Mouse (Mus musculus) midbrain, postnatal 0 days (tissue): ENCODE results near the gene Ltb. TPM values are rescaled to one million over a fixed set of nuclear protein-coding genes. Genes with fewer than 3 reads are reported as not detected.

Experiments
- ATAC-seq: fragments of 200-750 bp; cut with Nextera tagmentation; 2 replicates; pipeline ENCODE4 v1.8.0; 2017; ENCODE audit warnings: moderate number of reproducible peaks, mild to moderate bottlenecking, moderate TSS enrichment, moderate library complexity; ENCODE audit not compliant: low FRiP score
- DNase-seq: peaks from one replicate; pipeline ENCODE4 v3.0.0-alpha.2; 2015; ENCODE audit warnings: low spot score
- H3K27ac ChIP-seq: fragments of 300-500 bp; sonication (generic); 2 replicates; pipeline ENCODE4 v1.5.1; 2014; ENCODE audit warnings: low read depth, mild to moderate bottlenecking, low read length, mixed read lengths
- H3K27me3 ChIP-seq: fragments of 300-500 bp; sonication (generic); 2 replicates; pipeline ENCODE4 v1.6.1; 2014; ENCODE audit warnings: low read length, control low read depth, mixed read lengths; ENCODE audit not compliant: insufficient read depth
- H3K36me3 ChIP-seq: fragments of 300-500 bp; sonication (generic); 2 replicates; pipeline ENCODE4 v1.6.1; 2014; ENCODE audit warnings: low read length, control low read depth, mixed read lengths; ENCODE audit not compliant: insufficient read depth
- H3K4me1 ChIP-seq: fragments of 300-500 bp; sonication (generic); 2 replicates; pipeline ENCODE4 v1.6.1; 2014; ENCODE audit warnings: mild to moderate bottlenecking, control low read depth, antibody characterized with exemption, low read length, mixed read lengths; ENCODE audit not compliant: insufficient read depth
- H3K4me2 ChIP-seq: fragments of 300-500 bp; sonication (generic); 2 replicates; pipeline ENCODE4 v1.6.1; 2014; ENCODE audit warnings: low read depth, mild to moderate bottlenecking, low read length, mixed read lengths; ENCODE audit not compliant: poor library complexity, severe bottlenecking
- H3K4me3 ChIP-seq: fragments of 300-500 bp; sonication (generic); 2 replicates; pipeline ENCODE4 v1.5.1; 2014; ENCODE audit warnings: low read depth, mild to moderate bottlenecking, low read length, moderate library complexity
- H3K9ac ChIP-seq: fragments of 300-500 bp; sonication (generic); replicated peaks from 2 replicates; pipeline ENCODE4 v1.6.1; 2014; ENCODE audit warnings: mild to moderate bottlenecking, low read length, moderate library complexity, mixed read lengths; ENCODE audit not compliant: poor library complexity, severe bottlenecking
- H3K9me3 ChIP-seq: fragments of 300-500 bp; sonication (generic); 2 replicates; pipeline ENCODE4 v1.6.1; 2016; ENCODE audit warnings: low read length, control low read depth
- CTCF ChIP-seq: IDR thresholded peaks from 2 replicates; pipeline ENCODE4 v1.5.1; 2016; ENCODE audit warnings: antibody characterized with exemption, mild to moderate bottlenecking
- WGBS: fragments of 180-500 bp; shearing (Covaris S2); extraction: QIAGEN DNeasy Blood & Tissue Kit; methylation state at CpG from one replicate; pipeline ENCODE4 v1.1.7; 2014; 5-methylcytosine and 5-hydroxymethylcytosine counted together
- polyA plus RNA-seq: library from polyadenylated mRNA; unstranded; fragments of >200 nt; fragmentation: Nextera tagmentation; extraction: Ambion mirVana; gene quantifications from 2 replicates; pipeline ENCODE4 v1.2.1, GENCODE M21; 2015
- total RNA-seq: library from RNA; depleted of rRNA; stranded (reverse); fragments of >200 nt; gene quantifications from 2 replicates; pipeline ENCODE4 v1.2.3, GENCODE M21; 2014

Ltb gene
- total and polyA plus RNA-seq, 2 experiments from 2014 or later = 1.0 to 1.4 TPM

DNA sequence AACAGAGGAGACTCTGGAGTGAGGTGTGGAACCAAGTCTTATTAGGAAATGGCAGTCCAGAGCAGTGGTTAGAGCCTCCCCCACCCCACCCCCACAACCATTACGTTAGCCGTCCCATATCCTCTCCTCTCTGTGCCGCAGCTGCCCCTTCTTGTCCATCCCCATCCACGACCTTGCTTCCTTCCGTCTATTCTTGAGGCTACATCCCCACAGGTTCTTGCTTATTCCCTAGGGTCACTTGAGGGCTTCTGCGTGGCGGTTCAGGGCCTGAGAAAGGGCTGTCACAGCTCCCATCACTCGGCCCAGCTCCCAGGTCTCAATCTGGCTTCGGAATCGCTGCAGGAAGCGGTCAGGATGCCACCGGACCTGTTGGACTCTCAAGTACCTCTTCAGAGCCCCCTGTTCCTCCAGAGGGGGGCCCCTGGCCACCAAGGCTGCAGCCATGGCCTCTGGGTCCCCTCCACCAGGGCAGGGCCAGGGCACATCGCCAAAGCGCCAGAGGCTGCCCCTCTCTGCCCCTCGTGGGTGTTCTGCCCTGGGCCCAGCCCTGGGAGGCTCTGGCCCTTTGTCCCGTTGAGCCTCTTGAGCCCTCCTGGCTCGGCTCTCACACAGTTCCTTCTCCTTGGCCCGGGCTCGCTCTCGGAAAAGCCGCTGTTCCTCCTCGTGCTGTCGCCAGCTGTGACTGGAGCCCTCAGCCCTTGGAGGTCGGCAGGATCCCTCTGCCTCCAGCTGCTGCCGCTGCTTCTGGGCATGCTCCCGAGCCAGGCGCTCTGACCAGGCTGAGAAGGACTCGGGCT is 26.1 kb downstream of the Ltb start, which contains the start of gene Gm16181:
Gm16181 (plus strand) TSS at position 679 of the 797 bp plus-strand sequence.
- no peaks in the 10 kb centered on the region for H3K4me1 ChIP-seq
- peaks cover 21% of the 10 kb centered on the region for H3K36me3 ChIP-seq
- WGBS = 76% methylated on average over 28 of the region's 28 CpGs
- DNase-seq (no peak), ATAC-seq (no peak)
- no peak within 1 kb of the TSS for H3K4me3 ChIP-seq
- no peak for TF ChIP-seq CTCF
- no peak within 1 kb of the TSS for H3K4me2 ChIP-seq
- H3K9ac ChIP-seq = no peak within 1 kb of the TSS
- H3K9me3 ChIP-seq = no peaks in the 10 kb centered on the region
- H3K27ac ChIP-seq = no peak within 1 kb of the TSS
- H3K27me3 ChIP-seq = no peaks in the 10 kb centered on the region

- ATAC-seq = no peak
- no peak overlapping the region for H3K9ac ChIP-seq
- no peak overlapping the region for H3K4me3 ChIP-seq
- H3K4me2 ChIP-seq = no peak overlapping the region
- H3K9me3 ChIP-seq = no peaks in the 10 kb centered on the region
- WGBS = 78% methylated on average over 6 of the region's 6 CpGs
- TF ChIP-seq CTCF = no peak
- H3K27ac ChIP-seq = no peak overlapping the region
- H3K4me1 ChIP-seq = no peaks in the 10 kb centered on the region
- peaks cover 22% of the 10 kb centered on the region for H3K36me3 ChIP-seq
- DNase-seq = no peak
- H3K27me3 ChIP-seq = no peaks in the 10 kb centered on the region
Observed at GRCm38 (mm10) chr17:35222299-35222698, 28.1 kb downstream of the Ltb start.

DNA sequence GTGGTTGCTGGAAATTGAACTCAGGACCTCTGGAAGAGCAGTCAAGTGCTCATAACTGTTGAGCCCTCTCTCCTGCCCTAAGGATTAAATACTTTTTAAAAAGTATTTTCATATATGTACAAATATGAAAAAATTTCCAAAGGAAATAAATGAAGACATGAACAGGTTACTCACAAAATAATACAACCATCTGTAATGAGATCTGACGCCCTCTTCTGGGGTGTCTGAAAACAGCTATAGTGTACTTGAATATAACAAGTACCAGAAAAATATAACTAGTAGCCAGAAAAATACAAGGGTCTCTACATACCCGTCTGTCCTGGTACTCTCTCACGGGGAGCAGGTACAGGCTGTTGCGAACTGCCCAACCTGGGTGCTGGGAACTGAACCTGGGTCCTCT is 30.4 kb downstream of the Ltb start:
- no peaks in the 10 kb centered on the region for H3K9me3 ChIP-seq
- no peak overlapping the region for H3K4me3 ChIP-seq
- no peaks in the 10 kb centered on the region for H3K4me1 ChIP-seq
- no peak for TF ChIP-seq CTCF
- H3K27me3 ChIP-seq = no peaks in the 10 kb centered on the region
- WGBS = 90% methylated on average over 4 of the region's 4 CpGs
- peaks cover 35% of the 10 kb centered on the region for H3K36me3 ChIP-seq
- no peak overlapping the region for H3K4me2 ChIP-seq
- no peak for ATAC-seq
- no peak for DNase-seq
- no peak overlapping the region for H3K9ac ChIP-seq
- H3K27ac ChIP-seq = no peak overlapping the region

- peaks cover 32% of the 10 kb centered on the region for H3K36me3 ChIP-seq
- no peak overlapping the region for H3K27ac ChIP-seq
- 91% methylated on average over 5 of the region's 5 CpGs for WGBS
- no peak overlapping the region for H3K4me2 ChIP-seq
- no peak overlapping the region for H3K9ac ChIP-seq
- H3K4me3 ChIP-seq = no peak overlapping the region
- no peaks in the 10 kb centered on the region for H3K9me3 ChIP-seq
- no peaks in the 10 kb centered on the region for H3K4me1 ChIP-seq
- no peak for TF ChIP-seq CTCF
- ATAC-seq (no peak), DNase-seq (no peak)
- no peaks in the 10 kb centered on the region for H3K27me3 ChIP-seq
Observed at GRCm38 (mm10) chr17:35225456-35225855, 31.2 kb downstream of the Ltb start.

DNA sequence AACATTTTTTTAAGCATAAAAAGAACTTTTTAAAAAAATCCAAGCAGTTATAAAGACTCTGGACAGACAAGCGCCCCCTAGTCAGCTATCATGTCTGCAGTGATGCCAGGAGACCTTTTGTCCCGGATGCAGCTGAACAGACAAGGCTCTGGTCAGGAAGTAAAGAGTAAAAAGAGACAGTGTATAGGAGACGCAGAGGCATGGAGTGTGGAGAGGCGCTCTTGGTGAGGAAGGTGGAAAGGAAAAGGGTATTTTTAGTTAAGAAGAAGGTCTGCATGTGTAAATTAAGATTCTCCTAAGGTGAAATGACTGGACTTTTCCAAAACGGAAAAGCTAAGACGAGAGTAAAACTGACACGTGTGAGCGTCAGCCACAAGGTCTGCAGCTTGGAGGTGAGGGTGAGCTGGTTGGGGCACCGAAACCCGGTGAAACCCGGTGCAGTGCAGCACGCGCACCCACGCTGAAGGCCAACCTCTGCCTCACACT is 32.4 kb downstream of the Ltb start:
- Histone ChIP-seq H3K36me3 (peaks cover 33% of the 10 kb centered on the region), H3K9ac (no peak overlapping the region), H3K27me3 (no peaks in the 10 kb centered on the region), H3K4me3 (no peak overlapping the region), H3K4me1 (no peaks in the 10 kb centered on the region), H3K4me2 (no peak overlapping the region), H3K27ac (no peak overlapping the region), H3K9me3 (no peaks in the 10 kb centered on the region)
- DNase-seq (no peak), ATAC-seq (no peak)
- no peak for TF ChIP-seq CTCF
- WGBS = 84% methylated on average over 14 of the region's 14 CpGs

DNA sequence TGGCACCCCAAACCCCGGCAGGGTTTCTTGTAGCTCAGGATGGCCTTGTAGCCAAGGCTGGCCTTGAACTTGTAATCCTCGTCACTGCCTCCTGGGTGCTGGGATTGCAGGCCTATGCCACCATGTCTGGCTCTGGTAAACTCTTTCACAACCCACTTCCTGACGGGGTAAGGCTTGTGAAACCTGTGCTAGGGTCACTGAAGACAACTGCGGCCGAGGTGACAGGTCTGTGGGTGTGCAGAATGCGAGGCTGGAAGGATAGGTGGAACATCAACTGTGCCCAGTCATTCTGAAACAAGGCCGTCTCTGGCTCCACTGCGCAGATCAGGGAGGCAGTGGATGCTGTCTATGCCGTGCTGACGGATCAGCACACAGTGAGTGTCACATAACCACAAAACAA is 36.8 kb downstream of the Ltb start:
- Histone ChIP-seq H3K4me3 (no peak overlapping the region), H3K27ac (no peak overlapping the region), H3K27me3 (no peaks in the 10 kb centered on the region), H3K4me2 (no peak overlapping the region), H3K36me3 (peaks cover 46% of the 10 kb centered on the region), H3K9ac (no peak overlapping the region), H3K4me1 (peaks cover 5% of the 10 kb centered on the region; the same call in 1 of the 2 replicates), H3K9me3 (no peaks in the 10 kb centered on the region)
- ATAC-seq = no peak
- no peak for TF ChIP-seq CTCF
- DNase-seq = no peak
- 93% methylated on average over 10 of the region's 10 CpGs for WGBS
